Mouse (Mus musculus) ES-CJ7 (cell line): ENCODE measurements around the gene Hdhd5.

Source experiments
- DNase-seq: peaks from one replicate; pipeline ENCODE4 v3.0.0; 2011; ENCODE audit warnings: low read depth, low spot score

Gene Hdhd5

GRCm38 (mm10) chr6:120532594-120532993 is 1.5 kb upstream of the Hdhd5 start:
- no peak for DNase-seq

- DNase-seq: no peak
Measured at GRCm38 (mm10) chr6:120529123-120529522, 2.0 kb downstream of the Hdhd5 start.

GRCm38 (mm10) chr6:120524796-120525195 is 6.3 kb downstream of the Hdhd5 start:
- no peak for DNase-seq

- DNase-seq: no peak
Measured at GRCm38 (mm10) chr6:120519647-120520046, 11.5 kb downstream of the Hdhd5 start.

- no peak for DNase-seq
Measured at GRCm38 (mm10) chr6:120517311-120517710, 13.8 kb downstream of the Hdhd5 start.

GRCm38 (mm10) chr6:120516879-120517278 is 14.2 kb downstream of the Hdhd5 start:
- no peak for DNase-seq

GRCm38 (mm10) chr6:120516422-120516821 is 14.7 kb downstream of the Hdhd5 start:
- DNase-seq: no peak

- peak; percentile 88 for DNase-seq
Measured at GRCm38 (mm10) chr6:120511212-120511611, 19.9 kb downstream of the Hdhd5 start.

GRCm38 (mm10) chr6:120510425-120510824 is 20.7 kb downstream of the Hdhd5 start:
- DNase-seq: no peak

- DNase-seq: no peak
Measured at GRCm38 (mm10) chr6:120509975-120510374, 21.1 kb downstream of the Hdhd5 start.

GRCm38 (mm10) chr6:120508645-120509044 is 22.5 kb downstream of the Hdhd5 start:
- DNase-seq: peak; percentile 34

- no peak for DNase-seq
Measured at GRCm38 (mm10) chr6:120505531-120505930, 25.6 kb downstream of the Hdhd5 start.

- no peak for DNase-seq
Measured at GRCm38 (mm10) chr6:120504051-120504450, 27.1 kb downstream of the Hdhd5 start.

GRCm38 (mm10) chr6:120496544-120496943 is 34.6 kb downstream of the Hdhd5 start:
- DNase-seq: no peak

- DNase-seq: peak; percentile 74
Measured at GRCm38 (mm10) chr6:120493374-120494181, 37.5 kb downstream of the Hdhd5 start, which contains the start of gene Tmem121b. TSS of gene Tmem121b (minus strand) at chr6:120493807.

- peak; percentile 40 for DNase-seq
Measured at GRCm38 (mm10) chr6:120492499-120493373, 38.4 kb downstream of the Hdhd5 start.

GRCm38 (mm10) chr6:120491862-120492498 is 39.1 kb downstream of the Hdhd5 start:
- DNase-seq: no peak

- no peak for DNase-seq
Measured at GRCm38 (mm10) chr6:120491064-120491463, 40.1 kb downstream of the Hdhd5 start.

GRCm38 (mm10) chr6:120489461-120489860 is 41.7 kb downstream of the Hdhd5 start:
- DNase-seq: no peak

GRCm38 (mm10) chr6:120488647-120489046 is 42.5 kb downstream of the Hdhd5 start:
- DNase-seq: no peak

- DNase-seq: no peak
Measured at GRCm38 (mm10) chr6:120486051-120486510, 45.0 kb downstream of the Hdhd5 start.

- DNase-seq: no peak
Measured at GRCm38 (mm10) chr6:120485038-120485437, 46.1 kb downstream of the Hdhd5 start.
